Mouse (Mus musculus) embryonic facial prominence, embryonic 11.5 days (tissue): ENCODE data around the gene Ly6g5b. TPM values are rescaled to one million over a fixed set of nuclear protein-coding genes. Genes with fewer than 3 reads are reported as not detected.

ENCODE experiments used
- ATAC-seq: fragments of 200-750 bp; cut with Nextera tagmentation; replicated peaks from 2 replicates; pipeline ENCODE4 v1.8.0; 2017; ENCODE audit warnings: low read depth; ENCODE audit not compliant: insufficient number of reproducible peaks, low FRiP score, low TSS enrichment
- DNase-seq: peaks from one replicate; pipeline ENCODE4 v3.0.0-alpha.2; 2015; ENCODE audit warnings: low spot score
- H3K27ac ChIP-seq: fragments of 300-500 bp; sonication (generic); replicated peaks from 2 replicates; pipeline ENCODE4 v1.5.1; 2014; ENCODE audit warnings: mild to moderate bottlenecking, low read depth, low read length, control low read depth
- H3K27me3 ChIP-seq: fragments of 300-500 bp; sonication (generic); 2 replicates; pipeline ENCODE4 v1.6.1; 2014; ENCODE audit warnings: mild to moderate bottlenecking, low read length, moderate library complexity, mixed read lengths; ENCODE audit not compliant: control insufficient read depth, insufficient read depth
- H3K36me3 ChIP-seq: fragments of 300-500 bp; sonication (generic); replicated peaks from 2 replicates; pipeline ENCODE4 v1.6.1; 2014; ENCODE audit warnings: low read depth, mild to moderate bottlenecking, low read length, moderate library complexity, mixed read lengths; ENCODE audit not compliant: control insufficient read depth, insufficient read depth
- H3K4me1 ChIP-seq: fragments of 300-500 bp; sonication (generic); 2 replicates; pipeline ENCODE4 v1.6.1; 2014; ENCODE audit warnings: low read length, mixed read lengths; ENCODE audit not compliant: control insufficient read depth, insufficient read depth
- H3K4me2 ChIP-seq: fragments of 300-500 bp; sonication (generic); 2 replicates; pipeline ENCODE4 v1.6.1; 2014; ENCODE audit warnings: low read depth, mild to moderate bottlenecking, control low read depth, low read length, moderate library complexity
- H3K4me3 ChIP-seq: fragments of 300-500 bp; sonication (generic); 2 replicates; pipeline ENCODE4 v1.5.1; 2014; ENCODE audit warnings: low read depth, low read length, control low read depth
- H3K9ac ChIP-seq: fragments of 300-500 bp; sonication (generic); replicated peaks from 2 replicates; pipeline ENCODE4 v1.6.1; 2014; ENCODE audit warnings: mild to moderate bottlenecking, control low read depth, low read length
- H3K9me3 ChIP-seq: fragments of 300-500 bp; sonication (generic); replicated peaks from 2 replicates; pipeline ENCODE4 v1.6.1; 2016; ENCODE audit warnings: mild to moderate bottlenecking, low read length, inconsistent platforms, mixed read lengths; ENCODE audit not compliant: control insufficient read depth
- WGBS: fragments of 180-500 bp; shearing (Covaris S2); extraction: QIAGEN DNeasy Blood & Tissue Kit; methylation state at CpG from one replicate; pipeline ENCODE4 v1.1.7; 2014; 5-methylcytosine and 5-hydroxymethylcytosine counted together
- polyA plus RNA-seq: library from polyadenylated mRNA; unstranded; fragments of >200 nt; fragmentation: Nextera tagmentation; extraction: Ambion mirVana; gene quantifications from 2 replicates; pipeline ENCODE4 v1.2.1, GENCODE M21; 2014

Gene Ly6g5b
- polyA plus RNA-seq, 1 experiment from 2014 or later, result 0.53 TPM

- peak overlapping the region; percentile 92 for H3K4me2 ChIP-seq
- WGBS, result 0% methylated on average over 33 of the region's 33 CpGs
- H3K4me1 ChIP-seq, result peaks cover 4% of the 10 kb centered on the region; the same call in 1 of the 2 replicates
- H3K27ac ChIP-seq, result no peak overlapping the region
- peaks cover 19% of the 10 kb centered on the region for H3K36me3 ChIP-seq
- H3K27me3 ChIP-seq, result no peaks in the 10 kb centered on the region
- DNase-seq (no peak), ATAC-seq (no peak; the same call in 1 of the 2 replicates)
- peak overlapping the region; percentile 89 for H3K4me3 ChIP-seq
- H3K9me3 ChIP-seq, result no peaks in the 10 kb centered on the region
- H3K9ac ChIP-seq, result peak overlapping the region; percentile 83
Measured at GRCm38 (mm10) chr17:35120745-35121142, 5.5 kb upstream of the Ly6g5b start.

- no peaks in the 10 kb centered on the region for H3K27me3 ChIP-seq
- DNase-seq, result no peak
- H3K4me3 ChIP-seq, result no peak overlapping the region
- no peak overlapping the region for H3K27ac ChIP-seq
- no peak overlapping the region for H3K4me2 ChIP-seq
- ATAC-seq, result no peak
- no peaks in the 10 kb centered on the region for H3K9me3 ChIP-seq
- peaks cover 4% of the 10 kb centered on the region for H3K36me3 ChIP-seq
- no peaks in the 10 kb centered on the region for H3K4me1 ChIP-seq
- WGBS, result 83% methylated on average over 9 of the region's 9 CpGs
- H3K9ac ChIP-seq, result no peak overlapping the region
Measured at GRCm38 (mm10) chr17:35111774-35112173, 3.5 kb downstream of the Ly6g5b start.

GRCm38 (mm10) chr17:35108097-35108496, 7.1 kb downstream of the Ly6g5b start, which contains the start of gene Ly6g5c:
TSS of gene Ly6g5c (plus strand) at chr17:35108279.
- H3K4me3 ChIP-seq, result no peak within 1 kb of the TSS
- no peak within 1 kb of the TSS for H3K4me2 ChIP-seq
- ATAC-seq (no peak; the same call in 1 of the 2 replicates), DNase-seq (no peak)
- H3K9ac ChIP-seq, result no peak within 1 kb of the TSS
- H3K9me3 ChIP-seq, result no peaks in the 10 kb centered on the region
- no peaks in the 10 kb centered on the region for H3K4me1 ChIP-seq
- no peaks in the 10 kb centered on the region for H3K27me3 ChIP-seq
- no peak within 1 kb of the TSS for H3K27ac ChIP-seq
- WGBS, result 92% methylated on average over 6 of the region's 6 CpGs
- no peaks in the 10 kb centered on the region for H3K36me3 ChIP-seq

- Histone ChIP-seq H3K4me2 (no peak overlapping the region; the same call in 1 of the 2 replicates), H3K27me3 (no peaks in the 10 kb centered on the region), H3K9ac (no peak overlapping the region), H3K36me3 (no peaks in the 10 kb centered on the region), H3K9me3 (no peaks in the 10 kb centered on the region), H3K4me1 (no peaks in the 10 kb centered on the region), H3K4me3 (no peak overlapping the region), H3K27ac (no peak overlapping the region)
- DNase-seq (no peak), ATAC-seq (no peak)
- WGBS, result 71% methylated on average over 3 of the region's 3 CpGs
Measured at GRCm38 (mm10) chr17:35106522-35106921, 8.7 kb downstream of the Ly6g5b start.

- no peaks in the 10 kb centered on the region for H3K27me3 ChIP-seq
- DNase-seq, result peak; percentile 48
- WGBS, result 22% methylated on average over 13 of the region's 13 CpGs
- H3K9me3 ChIP-seq, result no peaks in the 10 kb centered on the region
- no peak for ATAC-seq
- H3K9ac ChIP-seq, result peak overlapping the region; percentile 54
- no peak overlapping the region for H3K4me3 ChIP-seq
- H3K4me1 ChIP-seq, result no peaks in the 10 kb centered on the region
- H3K27ac ChIP-seq, result no peak overlapping the region
- H3K4me2 ChIP-seq, result peak overlapping the region; percentile 19
- H3K36me3 ChIP-seq, result peaks cover 2% of the 10 kb centered on the region; the same call in 1 of the 2 replicates
Measured at GRCm38 (mm10) chr17:35105740-35106389, 9.4 kb downstream of the Ly6g5b start.

GRCm38 (mm10) chr17:35104754-35105153, 10.5 kb downstream of the Ly6g5b start:
- no peak overlapping the region for H3K27ac ChIP-seq
- no peaks in the 10 kb centered on the region for H3K27me3 ChIP-seq

GRCm38 (mm10) chr17:35104079-35104478, 11.1 kb downstream of the Ly6g5b start:
- 91% methylated on average over 7 of the region's 7 CpGs for WGBS
- no peak for ATAC-seq
- Histone ChIP-seq H3K36me3 (peaks cover 4% of the 10 kb centered on the region; the same call in 1 of the 2 replicates), H3K4me3 (no peak overlapping the region), H3K27me3 (no peaks in the 10 kb centered on the region), H3K9ac (no peak overlapping the region), H3K9me3 (no peaks in the 10 kb centered on the region), H3K27ac (no peak overlapping the region), H3K4me1 (no peaks in the 10 kb centered on the region), H3K4me2 (no peak overlapping the region)
- DNase-seq, result no peak

More at GRCm38 (mm10) chr17:35104754-35105153, 10.5 kb downstream of the Ly6g5b start:
- DNase-seq (no peak), ATAC-seq (no peak)
- Histone ChIP-seq H3K9ac (no peak overlapping the region), H3K36me3 (peaks cover 2% of the 10 kb centered on the region; the same call in 1 of the 2 replicates), H3K4me2 (no peak overlapping the region), H3K4me3 (no peak overlapping the region), H3K9me3 (no peaks in the 10 kb centered on the region), H3K4me1 (no peaks in the 10 kb centered on the region)
- WGBS, result 83% methylated on average over 6 of the region's 6 CpGs

GRCm38 (mm10) chr17:35103221-35103690, 12.0 kb downstream of the Ly6g5b start:
- no peak overlapping the region for H3K4me3 ChIP-seq
- H3K27ac ChIP-seq, result no peak overlapping the region
- peaks cover 4% of the 10 kb centered on the region; the same call in 1 of the 2 replicates for H3K36me3 ChIP-seq
- no peak for DNase-seq
- no peak overlapping the region for H3K9ac ChIP-seq
- no peaks in the 10 kb centered on the region for H3K9me3 ChIP-seq
- H3K4me1 ChIP-seq, result no peaks in the 10 kb centered on the region
- H3K27me3 ChIP-seq, result no peaks in the 10 kb centered on the region
- 69% methylated on average over 6 of the region's 6 CpGs for WGBS
- ATAC-seq, result no peak
- no peak overlapping the region for H3K4me2 ChIP-seq
